Mouse (Mus musculus): Measurements from ENCODE around the gene Lrrc4b. TPM values are rescaled to one million over a fixed set of nuclear protein-coding genes. Genes with fewer than 3 reads are reported as not detected.
A peak's percentile ranks its signal among the peaks of the same experiment; 100 is the strongest.

Gene Lrrc4b
- 55.6 and 89.5 TPM in 2 replicates for total RNA-seq (2014; rRNA removed; ENCODE audit: low replicate concordance)
- 2.8 TPM in 2 replicates for polyA plus RNA-seq (2015; fragmentation: Nextera tagmentation; extraction: Ambion mirVana)

DNA sequence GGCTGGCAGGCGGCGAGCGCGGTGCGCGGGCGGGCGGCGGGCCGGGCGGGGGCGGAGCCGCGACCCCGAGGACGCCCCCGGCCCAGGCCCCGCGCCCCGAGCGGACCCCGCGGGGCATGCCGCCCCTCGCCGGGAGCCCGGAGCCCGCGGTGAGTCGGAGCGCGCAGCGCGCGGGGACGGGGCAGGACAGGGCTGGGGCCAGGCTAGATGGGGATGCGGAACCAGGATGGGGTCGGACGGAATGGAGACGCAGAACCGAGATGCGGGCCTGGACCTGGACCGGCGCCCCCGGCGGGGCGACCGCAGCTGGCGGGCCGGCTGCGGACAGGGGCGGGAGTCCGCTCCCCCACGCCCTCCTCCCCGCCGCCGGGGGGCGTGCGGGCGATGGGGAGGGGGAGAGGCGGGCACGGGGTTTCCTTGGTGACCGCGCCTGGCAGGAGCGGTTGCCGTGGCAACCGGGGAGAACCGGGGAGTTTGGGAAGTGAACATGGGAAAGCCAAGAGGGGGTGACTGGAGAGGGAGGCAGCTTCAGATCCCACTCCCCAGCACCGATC, at the start of gene Lrrc4b:
Lrrc4b (plus strand) TSS at position 51 of the 554 bp plus-strand sequence.
- no peak for ATAC-seq (ENCODE audit: insufficient read depth, low read depth)
- peaks cover 68% of the 10 kb centered on the region for H3K27me3 ChIP-seq (ENCODE audit: control insufficient read depth, insufficient read depth, low read length)
- TF ChIP-seq CTCF (IDR thresholded peaks at IDR 0.05; ENCODE audit: low read depth) (no peak), EP300 (IDR thresholded peaks at IDR 0.05; ENCODE audit: low read depth) (no peak)
- 2% methylated on average over 34 of the region's 69 CpGs for WGBS
- peak within 1 kb of the TSS; percentile 58 for H3K4me2 ChIP-seq (ENCODE audit: low read depth, low read length)
- no peak within 1 kb of the TSS for H3K27ac ChIP-seq (ENCODE audit: low read depth)
- DNase-seq (ENCODE audit: low spot score), result no peak
- H3K9me3 ChIP-seq (replicated peaks; ENCODE audit: control insufficient read depth, low read length), result no peaks in the 10 kb centered on the region
- peak within 1 kb of the TSS; percentile 43 for H3K4me3 ChIP-seq (ENCODE audit: low read depth, low read length)
- no peaks in the 10 kb centered on the region for H3K4me1 ChIP-seq (ENCODE audit: control insufficient read depth, insufficient read depth)
- H3K36me3 ChIP-seq (replicated peaks; ENCODE audit: control insufficient read depth, insufficient read depth, low read length), result no peaks in the 10 kb centered on the region
- H3K9ac ChIP-seq (replicated peaks; ENCODE audit: low read depth, low read length), result no peak within 1 kb of the TSS

- WGBS, result 72% methylated on average over 12 of the region's 12 CpGs
- Histone ChIP-seq H3K4me3 (ENCODE audit: low read depth, low read length) (no peak overlapping the region), H3K4me2 (ENCODE audit: low read depth, low read length) (no peak overlapping the region), H3K36me3 (replicated peaks; ENCODE audit: control insufficient read depth, insufficient read depth, low read length) (no peaks in the 10 kb centered on the region), H3K4me1 (ENCODE audit: control insufficient read depth, insufficient read depth) (peaks cover 12% of the 10 kb centered on the region), H3K27me3 (ENCODE audit: control insufficient read depth, insufficient read depth, low read length) (peaks cover 12% of the 10 kb centered on the region; the same call in 1 of the 2 replicates), H3K9ac (replicated peaks; ENCODE audit: low read depth, low read length) (no peak overlapping the region), H3K27ac (ENCODE audit: low read depth) (no peak overlapping the region), H3K9me3 (replicated peaks; ENCODE audit: control insufficient read depth, low read length) (0 out of 2 replicates have a peak, but pooled peaks cover 3% of the 10 kb centered on the region)
- ATAC-seq (ENCODE audit: insufficient read depth, low read depth) (no peak), DNase-seq (ENCODE audit: low spot score) (no peak)
- TF ChIP-seq EP300 (IDR thresholded peaks at IDR 0.05; ENCODE audit: low read depth) (no peak), CTCF (IDR thresholded peaks at IDR 0.05; ENCODE audit: low read depth) (no peak)
Observed at GRCm38 (mm10) chr7:44382541-44382940, 46.3 kb upstream of the Lrrc4b start.

DNA sequence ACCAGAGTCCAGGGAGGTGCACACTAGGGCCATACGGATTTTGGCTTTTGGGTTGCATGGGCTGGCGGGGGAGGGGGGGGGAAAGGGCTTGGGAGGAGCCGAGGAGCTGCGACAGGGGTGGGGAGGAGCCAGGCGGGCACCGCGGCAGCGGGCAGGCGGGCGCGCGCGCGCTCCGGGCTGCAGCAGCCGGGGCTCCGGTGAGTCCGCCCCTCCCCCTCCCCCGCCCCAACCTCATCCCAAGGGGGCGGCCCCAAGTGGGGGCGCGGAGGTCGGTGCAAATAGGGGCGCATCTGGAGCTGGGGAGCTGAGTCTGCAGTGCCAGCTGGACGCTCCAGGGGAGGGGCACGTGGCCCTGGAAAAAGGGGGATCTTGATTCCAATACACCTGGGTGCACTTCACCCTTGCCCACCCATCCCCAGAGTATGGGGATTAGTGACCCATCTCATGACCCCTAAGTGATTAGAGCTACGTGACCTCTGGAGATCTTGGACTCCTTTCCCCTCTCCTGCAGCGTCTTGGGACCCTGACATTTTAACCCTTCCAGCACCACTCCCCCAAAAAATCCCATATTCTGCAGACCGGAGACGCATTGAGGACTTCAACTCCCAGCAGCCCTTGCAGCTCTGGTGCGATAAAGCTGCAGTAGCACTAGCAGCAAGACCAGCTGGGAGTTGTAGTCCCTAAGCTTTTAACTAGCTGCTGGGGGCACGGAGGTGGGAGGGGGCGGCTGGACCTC, 44.7 kb upstream of the Lrrc4b start, which contains the start of gene Syt3:
Syt3 (plus strand) TSS at position 123 of the 736 bp plus-strand sequence.
- ATAC-seq (ENCODE audit: insufficient read depth, low read depth) (peak; percentile 78), DNase-seq (ENCODE audit: low spot score) (peak; percentile 32)
- H3K27ac ChIP-seq (ENCODE audit: low read depth), result no peak within 1 kb of the TSS
- no peaks in the 10 kb centered on the region for H3K36me3 ChIP-seq (replicated peaks; ENCODE audit: control insufficient read depth, insufficient read depth, low read length)
- H3K4me2 ChIP-seq (ENCODE audit: low read depth, low read length), result peak within 1 kb of the TSS; percentile 87
- H3K9me3 ChIP-seq (replicated peaks; ENCODE audit: control insufficient read depth, low read length), result 0 out of 2 replicates have a peak, but pooled peaks cover 3% of the 10 kb centered on the region
- H3K9ac ChIP-seq (replicated peaks; ENCODE audit: low read depth, low read length), result peak within 1 kb of the TSS; percentile 52; the same call in 1 of the 2 replicates
- TF ChIP-seq CTCF (IDR thresholded peaks at IDR 0.05; ENCODE audit: low read depth), result no peak
- no peak for TF ChIP-seq EP300 (IDR thresholded peaks at IDR 0.05; ENCODE audit: low read depth)
- H3K4me3 ChIP-seq (ENCODE audit: low read depth, low read length), result peak within 1 kb of the TSS; percentile 49
- 1% methylated on average over 32 of the region's 33 CpGs for WGBS
- H3K27me3 ChIP-seq (ENCODE audit: control insufficient read depth, insufficient read depth, low read length), result peaks cover 12% of the 10 kb centered on the region; the same call in 1 of the 2 replicates
- peaks cover 4% of the 10 kb centered on the region for H3K4me1 ChIP-seq (ENCODE audit: control insufficient read depth, insufficient read depth)

DNA sequence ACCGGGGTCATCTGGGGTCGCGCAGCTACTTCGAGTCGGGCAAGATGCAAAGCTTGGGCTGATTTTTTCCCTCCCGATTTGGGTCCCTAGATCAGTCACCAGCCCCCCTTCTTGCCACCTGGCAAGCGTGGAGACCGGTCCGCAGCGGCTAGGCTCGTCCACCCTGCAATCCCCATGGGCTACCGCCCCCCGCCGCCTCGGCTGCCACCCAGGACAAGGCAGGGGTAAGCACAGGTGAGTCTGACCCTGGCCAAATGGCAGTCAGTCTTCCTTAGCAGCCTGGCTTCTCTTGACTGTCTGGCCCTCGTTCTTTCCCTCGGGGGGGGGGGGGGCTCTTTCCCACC, 44.1 kb upstream of the Lrrc4b start:
- peak; percentile 28; the same call in 1 of the 2 replicates for ATAC-seq (ENCODE audit: insufficient read depth, low read depth)
- 2% methylated on average over 17 of the region's 17 CpGs for WGBS
- peaks cover 14% of the 10 kb centered on the region; the same call in 1 of the 2 replicates for H3K27me3 ChIP-seq (ENCODE audit: control insufficient read depth, insufficient read depth, low read length)

GRCm38 (mm10) chr7:44385720-44386119, 43.1 kb upstream of the Lrrc4b start, which contains the start of gene 1700008O03Rik:
1700008O03Rik (minus strand) TSS chr7:44385820.
- 0 out of 2 replicates have a peak, but pooled peaks cover under 1% of the 10 kb centered on the region for H3K9me3 ChIP-seq (replicated peaks; ENCODE audit: control insufficient read depth, low read length)
- TF ChIP-seq CTCF (IDR thresholded peaks at IDR 0.05; ENCODE audit: low read depth) (no peak), EP300 (IDR thresholded peaks at IDR 0.05; ENCODE audit: low read depth) (no peak)
- peaks cover 15% of the 10 kb centered on the region; the same call in 1 of the 2 replicates for H3K27me3 ChIP-seq (ENCODE audit: control insufficient read depth, insufficient read depth, low read length)
- DNase-seq (ENCODE audit: low spot score) (no peak), ATAC-seq (ENCODE audit: insufficient read depth, low read depth) (no peak)
- peak within 1 kb of the TSS; percentile 49 for H3K4me3 ChIP-seq (ENCODE audit: low read depth, low read length)
- H3K9ac ChIP-seq (replicated peaks; ENCODE audit: low read depth, low read length), result 0 out of 2 replicates have a peak within 1 kb of the TSS, but pooled peaks have one; percentile 8
- no peak within 1 kb of the TSS for H3K27ac ChIP-seq (ENCODE audit: low read depth)
- no peaks in the 10 kb centered on the region for H3K36me3 ChIP-seq (replicated peaks; ENCODE audit: control insufficient read depth, insufficient read depth, low read length)
- 71% methylated on average over 12 of the region's 12 CpGs for WGBS
- peaks cover 4% of the 10 kb centered on the region for H3K4me1 ChIP-seq (ENCODE audit: control insufficient read depth, insufficient read depth)
- H3K4me2 ChIP-seq (ENCODE audit: low read depth, low read length), result peak within 1 kb of the TSS; percentile 87

More for the DNA sequence above, 44.1 kb upstream of the Lrrc4b start:
- H3K27ac ChIP-seq (ENCODE audit: low read depth), result no peak overlapping the region
- peak overlapping the region; percentile 87 for H3K4me2 ChIP-seq (ENCODE audit: low read depth, low read length)
- H3K9ac ChIP-seq (replicated peaks; ENCODE audit: low read depth, low read length), result peak overlapping the region; percentile 8; the same call in 1 of the 2 replicates
- TF ChIP-seq CTCF (IDR thresholded peaks at IDR 0.05; ENCODE audit: low read depth) (no peak), EP300 (IDR thresholded peaks at IDR 0.05; ENCODE audit: low read depth) (no peak)
- 0 out of 2 replicates have a peak, but pooled peaks cover 3% of the 10 kb centered on the region for H3K9me3 ChIP-seq (replicated peaks; ENCODE audit: control insufficient read depth, low read length)
- peak overlapping the region; percentile 49 for H3K4me3 ChIP-seq (ENCODE audit: low read depth, low read length)
- DNase-seq (ENCODE audit: low spot score), result no peak
- no peaks in the 10 kb centered on the region for H3K36me3 ChIP-seq (replicated peaks; ENCODE audit: control insufficient read depth, insufficient read depth, low read length)
- peaks cover 4% of the 10 kb centered on the region for H3K4me1 ChIP-seq (ENCODE audit: control insufficient read depth, insufficient read depth)
